Mouse (Mus musculus): ENCODE data around the gene Stk39. TPM values are rescaled to one million over a fixed set of nuclear protein-coding genes. Genes with fewer than 3 reads are reported as not detected.

Gene Stk39
- polyA plus RNA-seq, 1 experiment from 2014 or later = 39.4 TPM

- no peak overlapping the region for H3K9ac ChIP-seq
- H3K27ac ChIP-seq = no peak overlapping the region
- H3K27me3 ChIP-seq = no peaks in the 10 kb centered on the region
- H3K4me3 ChIP-seq = no peak overlapping the region
- WGBS = 85% methylated on average over 4 of the region's 4 CpGs
- H3K4me1 ChIP-seq (replicated peaks) = no peaks in the 10 kb centered on the region
- no peak overlapping the region for H3K4me2 ChIP-seq
- no peak for ATAC-seq (ENCODE audit: low FRiP score)
- no peaks in the 10 kb centered on the region for H3K36me3 ChIP-seq
- no peaks in the 10 kb centered on the region for H3K9me3 ChIP-seq
Measured at GRCm38 (mm10) chr2:68162012-68162411, 310.1 kb downstream of the Stk39 start.

- H3K36me3 ChIP-seq = no peaks in the 10 kb centered on the region
- no peaks in the 10 kb centered on the region for H3K9me3 ChIP-seq
- 94% methylated on average over 2 of the region's 2 CpGs for WGBS
- no peaks in the 10 kb centered on the region for H3K4me1 ChIP-seq (replicated peaks)
- no peaks in the 10 kb centered on the region for H3K27me3 ChIP-seq
- no peak for ATAC-seq (ENCODE audit: low FRiP score)
- no peak overlapping the region for H3K9ac ChIP-seq
- H3K4me2 ChIP-seq = no peak overlapping the region
- H3K4me3 ChIP-seq = no peak overlapping the region
- no peak overlapping the region for H3K27ac ChIP-seq
Measured at GRCm38 (mm10) chr2:68160566-68160965, 311.5 kb downstream of the Stk39 start.

Other genes with a start within 250 kb of the Stk39 start
- not detected in 2 replicates for gene 4933409G03Rik, start 110.1 kb upstream of the Stk39 start, polyA plus RNA-seq (2015; fragmentation: Nextera tagmentation; extraction: Ambion mirVana)
- not detected in 2 replicates for gene 4932414N04Rik, start 184.2 kb upstream of the Stk39 start, polyA plus RNA-seq (2015; fragmentation: Nextera tagmentation; extraction: Ambion mirVana)

Measured in hindbrain, embryonic 13.5 days (tissue).